Mouse (Mus musculus): ENCODE measurements around the gene Cog5. TPM values are rescaled to one million over a fixed set of nuclear protein-coding genes. Genes with fewer than 3 reads are reported as not detected.

Cog5 gene
- polyA plus RNA-seq, 1 experiment from 2014 or later = 27.4 TPM

DNA sequence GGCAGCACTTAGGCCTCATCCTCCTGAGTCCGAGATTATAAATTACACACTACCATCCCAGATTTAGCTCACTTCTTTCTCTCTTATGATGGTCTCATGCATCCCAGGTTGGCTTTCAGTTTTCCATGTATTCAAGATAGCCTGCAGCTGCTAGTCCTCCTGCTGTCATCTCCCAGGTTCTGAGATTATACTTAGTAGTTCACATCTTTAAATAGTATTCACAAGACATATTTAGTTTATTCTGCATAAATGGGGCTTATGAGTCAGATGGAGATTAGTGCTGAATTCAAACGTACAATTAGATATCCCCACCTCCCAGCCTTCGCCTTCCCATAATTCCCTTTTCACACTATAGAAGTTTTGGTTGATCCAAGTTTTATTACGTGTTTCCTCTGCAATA is 222.1 kb downstream of the Cog5 start:
- no peak overlapping the region for H3K4me3 ChIP-seq (ENCODE audit: inconsistent target)
- WGBS (ENCODE audit: missing documents) = 91% methylated on average over 4 of the region's 4 CpGs
- no peak overlapping the region for H3K27ac ChIP-seq
- H3K36me3 ChIP-seq (ENCODE audit: inconsistent target) = no peaks in the 10 kb centered on the region
- H3K79me2 ChIP-seq (ENCODE audit: inconsistent target) = no peaks in the 10 kb centered on the region

DNA sequence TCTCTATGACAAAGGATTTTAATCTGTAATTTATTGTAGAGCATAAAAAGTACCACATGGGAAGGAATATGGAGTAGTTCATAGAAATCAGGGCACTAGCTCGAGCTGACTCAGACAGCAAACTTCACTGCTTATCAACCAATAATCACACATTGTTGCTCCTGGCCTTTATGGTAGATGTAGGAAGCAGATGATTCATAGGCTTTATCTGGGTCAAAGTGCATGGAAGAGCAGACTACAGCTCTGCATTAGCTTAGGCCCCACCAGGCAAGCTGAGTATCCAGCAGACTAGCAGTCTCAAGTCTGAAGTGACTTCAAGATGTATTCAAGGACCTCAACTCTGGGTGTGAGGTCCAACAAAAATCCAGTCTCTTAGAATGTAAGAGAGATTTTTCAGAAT is 228.1 kb downstream of the Cog5 start:
- H3K36me3 ChIP-seq (ENCODE audit: inconsistent target) = 0 out of 2 replicates have a peak, but pooled peaks cover 9% of the 10 kb centered on the region
- no peaks in the 10 kb centered on the region for H3K79me2 ChIP-seq (ENCODE audit: inconsistent target)
- H3K4me3 ChIP-seq (ENCODE audit: inconsistent target) = no peak overlapping the region
- WGBS (ENCODE audit: missing documents) = 100% methylated on average over 1 of the region's 1 CpGs
- no peak overlapping the region for H3K27ac ChIP-seq

DNA sequence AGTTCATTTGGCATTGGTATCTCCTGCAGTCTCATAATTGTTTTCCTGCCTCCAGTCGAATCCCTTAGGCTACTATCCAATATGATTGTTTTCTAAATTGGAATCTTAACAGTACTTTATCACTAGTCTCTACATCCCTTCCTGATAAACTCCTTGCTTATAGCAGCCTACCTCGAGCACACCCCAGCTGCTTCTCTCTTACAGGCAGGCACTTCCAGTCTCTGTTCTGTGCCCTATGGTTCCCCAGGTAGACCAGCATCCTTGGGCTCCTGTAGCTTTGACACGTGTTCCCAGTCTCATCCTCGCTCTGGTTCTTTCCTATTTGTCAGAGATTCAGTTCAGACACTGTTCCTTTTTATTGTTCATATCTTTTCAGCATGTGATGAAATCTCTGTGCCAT is 229.7 kb downstream of the Cog5 start:
- H3K4me3 ChIP-seq (ENCODE audit: inconsistent target) = no peak overlapping the region
- H3K36me3 ChIP-seq (ENCODE audit: inconsistent target) = 0 out of 2 replicates have a peak, but pooled peaks cover 9% of the 10 kb centered on the region
- no peaks in the 10 kb centered on the region for H3K79me2 ChIP-seq (ENCODE audit: inconsistent target)
- 92% methylated on average over 4 of the region's 4 CpGs for WGBS (ENCODE audit: missing documents)
- no peak overlapping the region for H3K27ac ChIP-seq

DNA sequence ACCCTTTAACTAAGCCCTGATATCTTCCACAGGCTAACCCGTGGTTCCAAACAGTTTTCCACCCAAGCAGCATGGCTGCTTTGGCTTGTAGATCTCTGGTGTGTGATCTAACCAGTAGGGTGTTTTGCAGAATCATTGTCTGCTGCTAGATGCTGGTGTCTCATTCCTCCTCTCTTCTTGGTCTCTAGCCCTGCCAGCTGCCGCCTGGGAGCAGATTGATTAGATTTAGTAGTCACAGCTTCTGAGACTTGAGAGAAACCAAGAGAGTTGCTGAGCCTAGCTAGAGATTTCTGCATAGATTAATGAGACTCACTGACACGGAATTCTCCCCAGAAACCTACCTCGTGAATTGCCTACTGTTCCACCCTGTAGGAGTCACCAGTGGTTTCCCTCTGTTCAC is 230.4 kb downstream of the Cog5 start:
- 0 out of 2 replicates have a peak, but pooled peaks cover 9% of the 10 kb centered on the region for H3K36me3 ChIP-seq (ENCODE audit: inconsistent target)
- WGBS (ENCODE audit: missing documents) = 90% methylated on average over 4 of the region's 4 CpGs

DNA sequence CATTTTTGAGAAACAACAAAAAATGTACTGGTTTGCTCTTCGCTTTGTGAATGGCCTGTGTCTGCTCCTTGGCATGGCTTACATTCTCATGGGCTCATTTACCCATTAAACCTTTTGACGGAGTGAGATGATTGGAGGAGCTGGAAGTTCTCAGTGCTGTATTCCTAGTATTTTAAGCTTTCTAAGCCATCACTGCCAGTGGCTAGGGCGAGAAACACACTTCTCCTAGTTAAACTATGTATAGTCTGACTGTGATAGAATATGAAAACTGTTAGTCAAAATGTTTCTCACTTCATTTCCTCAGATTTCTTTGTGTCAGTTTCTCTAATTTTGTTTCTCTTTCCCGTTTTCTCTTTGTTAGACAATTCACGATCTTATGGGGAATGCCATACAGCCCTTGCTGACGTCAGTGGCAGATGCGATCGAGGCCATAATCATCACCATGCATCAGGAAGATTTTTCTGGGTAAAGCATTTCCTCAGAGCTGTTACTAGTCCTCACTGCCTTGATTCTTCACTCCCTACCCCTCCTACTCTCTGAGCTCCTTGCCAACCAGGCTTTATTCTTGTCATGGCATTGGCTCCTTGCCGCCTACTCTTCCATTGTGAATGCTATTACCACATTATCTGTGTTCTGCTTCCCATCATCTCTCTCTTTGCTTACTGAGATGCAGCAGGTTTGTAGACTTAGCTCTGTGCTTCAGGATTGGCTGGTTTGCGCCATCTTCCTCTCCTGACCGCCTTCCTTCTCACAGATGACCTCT is 231.4 kb downstream of the Cog5 start:
- 97% methylated on average over 11 of the region's 11 CpGs for WGBS (ENCODE audit: missing documents)
- Histone ChIP-seq H3K79me2 (ENCODE audit: inconsistent target) (no peaks in the 10 kb centered on the region), H3K36me3 (ENCODE audit: inconsistent target) (0 out of 2 replicates have a peak, but pooled peaks cover 9% of the 10 kb centered on the region), H3K4me3 (ENCODE audit: inconsistent target) (no peak overlapping the region), H3K27ac (no peak overlapping the region)

More for the DNA sequence above, 230.4 kb downstream of the Cog5 start:
- Histone ChIP-seq H3K4me3 (ENCODE audit: inconsistent target) (no peak overlapping the region), H3K27ac (no peak overlapping the region), H3K79me2 (ENCODE audit: inconsistent target) (no peaks in the 10 kb centered on the region)

DNA sequence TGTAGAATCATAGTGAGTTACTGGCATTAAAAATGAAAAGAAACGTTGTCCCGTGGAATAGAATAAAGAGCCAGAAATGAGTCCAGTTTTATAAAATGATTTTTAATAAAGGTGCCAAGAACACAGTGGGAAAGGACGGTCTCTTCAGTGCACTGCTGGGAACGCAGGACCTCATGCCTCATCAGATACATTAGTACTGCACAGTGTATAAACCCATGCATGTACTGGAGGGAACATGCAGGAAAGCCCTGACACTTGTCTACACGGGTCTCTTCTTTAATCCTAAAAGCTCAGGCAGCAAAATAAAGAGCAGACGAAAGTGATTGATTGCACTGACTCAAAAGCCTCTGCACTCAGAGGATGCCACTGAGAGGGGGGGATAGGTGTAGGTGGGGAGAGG is 236.0 kb downstream of the Cog5 start:
- no peaks in the 10 kb centered on the region for H3K79me2 ChIP-seq (ENCODE audit: inconsistent target)
- H3K4me3 ChIP-seq (ENCODE audit: inconsistent target) = no peak overlapping the region
- no peak overlapping the region for H3K27ac ChIP-seq
- WGBS (ENCODE audit: missing documents) = 95% methylated on average over 6 of the region's 6 CpGs
- H3K36me3 ChIP-seq (ENCODE audit: inconsistent target) = 0 out of 2 replicates have a peak, but pooled peaks cover 9% of the 10 kb centered on the region

DNA sequence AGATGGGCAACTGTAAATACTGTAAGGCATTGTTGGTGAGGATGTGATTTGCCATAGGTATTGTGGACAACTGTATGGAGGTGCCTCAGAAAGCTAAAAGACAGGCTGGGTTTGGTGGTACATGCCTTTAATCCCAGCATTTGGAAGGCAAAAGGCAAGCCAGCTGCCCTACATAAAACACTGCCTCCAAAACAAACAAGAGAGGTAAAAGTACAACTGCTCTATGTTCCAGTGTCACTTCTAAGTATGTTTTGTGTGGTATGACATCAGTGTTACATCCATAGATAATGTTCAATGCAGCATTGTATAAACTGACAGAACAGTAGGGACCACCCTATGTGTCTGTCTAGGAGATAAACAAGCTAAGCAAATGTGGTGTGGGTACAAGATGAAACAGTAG is 237.4 kb downstream of the Cog5 start:
- no peaks in the 10 kb centered on the region for H3K79me2 ChIP-seq (ENCODE audit: inconsistent target)
- H3K4me3 ChIP-seq (ENCODE audit: inconsistent target) = no peak overlapping the region
- no peaks in the 10 kb centered on the region for H3K36me3 ChIP-seq (ENCODE audit: inconsistent target)
- H3K27ac ChIP-seq = no peak overlapping the region

DNA sequence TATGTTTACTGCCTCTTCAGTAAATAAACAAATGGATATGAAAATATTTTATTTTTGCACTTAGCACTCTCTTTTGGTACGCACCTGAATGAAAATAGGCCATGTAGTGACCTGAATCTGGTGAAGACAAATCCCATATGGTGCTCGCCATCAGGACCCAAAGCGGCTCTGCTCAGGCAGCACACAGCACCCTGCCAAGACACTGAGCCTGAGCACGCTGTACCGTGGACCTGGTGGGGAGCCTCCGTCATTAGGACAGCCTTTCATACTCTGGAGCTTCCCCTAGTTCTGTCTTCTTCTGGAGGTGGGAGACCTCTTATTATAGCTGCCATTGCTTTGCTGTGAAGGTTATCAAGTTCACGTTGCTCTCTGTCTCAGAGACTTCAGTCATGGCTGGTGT is 238.1 kb downstream of the Cog5 start:
- H3K4me3 ChIP-seq (ENCODE audit: inconsistent target) = no peak overlapping the region
- no peaks in the 10 kb centered on the region for H3K36me3 ChIP-seq (ENCODE audit: inconsistent target)
- 93% methylated on average over 7 of the region's 7 CpGs for WGBS (ENCODE audit: missing documents)
- H3K27ac ChIP-seq = no peak overlapping the region
- no peaks in the 10 kb centered on the region for H3K79me2 ChIP-seq (ENCODE audit: inconsistent target)

DNA sequence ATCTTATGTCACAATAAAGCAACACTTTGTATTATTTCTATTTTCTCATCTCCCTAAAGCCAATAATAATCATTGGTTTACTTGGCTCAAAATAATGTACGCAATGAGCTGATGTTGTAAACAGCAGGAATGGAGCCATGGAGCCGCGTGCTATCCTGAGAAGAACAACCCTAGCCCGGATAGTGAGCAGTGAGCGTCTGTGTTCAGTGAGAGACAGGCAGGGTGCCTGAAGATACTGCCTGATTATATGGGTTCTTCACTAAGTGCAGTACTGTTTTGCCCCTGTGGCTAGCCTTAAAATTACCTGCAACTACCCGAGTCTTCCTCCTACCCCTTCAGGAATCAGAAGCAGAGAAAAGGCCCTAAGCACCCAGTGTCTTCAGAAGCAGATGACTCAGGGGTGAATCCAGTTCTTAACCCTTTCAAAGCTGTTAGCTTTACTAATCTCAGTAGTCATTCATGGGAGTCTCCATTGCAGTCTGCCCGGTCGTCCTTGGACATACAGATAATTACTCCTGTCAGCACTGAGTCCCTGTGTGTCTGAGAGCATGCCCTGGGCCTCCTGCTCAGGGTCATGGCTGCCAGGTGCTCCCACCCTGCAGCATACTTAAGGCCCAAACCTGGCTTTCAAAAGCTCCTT is 240.5 kb downstream of the Cog5 start:
- Histone ChIP-seq H3K36me3 (ENCODE audit: inconsistent target) (no peaks in the 10 kb centered on the region), H3K79me2 (ENCODE audit: inconsistent target) (no peaks in the 10 kb centered on the region), H3K27ac (no peak overlapping the region), H3K4me3 (ENCODE audit: inconsistent target) (no peak overlapping the region)
- WGBS (ENCODE audit: missing documents) = 92% methylated on average over 8 of the region's 8 CpGs

DNA sequence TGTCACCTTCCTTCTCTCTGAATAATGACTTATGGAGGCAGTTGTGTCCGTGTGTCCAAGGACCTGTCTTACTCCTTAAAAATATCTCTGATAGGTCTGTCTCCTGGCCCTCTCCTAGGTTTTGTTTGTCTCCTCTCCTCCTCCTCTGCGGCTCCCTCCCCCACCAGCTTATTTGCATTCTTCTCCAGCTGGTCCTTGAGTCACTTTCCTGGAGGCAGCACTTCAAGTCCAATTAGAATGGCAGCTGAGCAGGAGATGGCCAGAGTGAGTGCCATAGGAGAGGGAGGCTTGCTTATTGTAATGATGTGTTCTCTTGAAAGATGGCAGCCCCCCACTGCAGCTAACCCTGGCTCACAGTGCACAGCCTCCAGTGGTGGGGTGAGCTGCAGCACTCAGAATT is 241.2 kb downstream of the Cog5 start:
- WGBS (ENCODE audit: missing documents) = 100% methylated on average over 2 of the region's 2 CpGs

DNA sequence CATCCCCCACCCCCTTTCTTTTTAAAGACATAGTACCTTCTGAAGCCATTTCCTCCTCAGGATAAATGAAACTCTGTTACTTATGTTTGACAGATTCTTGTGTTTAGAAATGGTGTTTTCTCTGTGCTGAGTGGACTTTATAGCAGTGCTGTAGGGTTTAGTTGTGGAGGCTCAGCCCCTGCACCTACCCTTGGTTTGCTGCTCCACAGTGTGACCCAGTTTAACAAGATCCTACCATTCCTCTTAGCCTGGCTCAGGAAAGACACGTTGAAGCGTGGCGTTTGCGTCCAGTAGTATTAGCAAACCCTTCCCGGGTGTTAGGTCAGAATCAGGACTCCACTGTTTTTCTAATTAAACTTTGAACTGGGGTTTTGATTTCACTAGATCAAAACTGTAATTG is 241.6 kb downstream of the Cog5 start:
- H3K4me3 ChIP-seq (ENCODE audit: inconsistent target) = no peak overlapping the region
- WGBS (ENCODE audit: missing documents) = 94% methylated on average over 5 of the region's 5 CpGs
- H3K27ac ChIP-seq = no peak overlapping the region
- no peaks in the 10 kb centered on the region for H3K79me2 ChIP-seq (ENCODE audit: inconsistent target)
- no peaks in the 10 kb centered on the region for H3K36me3 ChIP-seq (ENCODE audit: inconsistent target)

More for the DNA sequence above, 241.2 kb downstream of the Cog5 start:
- H3K36me3 ChIP-seq (ENCODE audit: inconsistent target) = no peaks in the 10 kb centered on the region
- no peak overlapping the region for H3K4me3 ChIP-seq (ENCODE audit: inconsistent target)
- H3K79me2 ChIP-seq (ENCODE audit: inconsistent target) = no peaks in the 10 kb centered on the region
- no peak overlapping the region for H3K27ac ChIP-seq

DNA sequence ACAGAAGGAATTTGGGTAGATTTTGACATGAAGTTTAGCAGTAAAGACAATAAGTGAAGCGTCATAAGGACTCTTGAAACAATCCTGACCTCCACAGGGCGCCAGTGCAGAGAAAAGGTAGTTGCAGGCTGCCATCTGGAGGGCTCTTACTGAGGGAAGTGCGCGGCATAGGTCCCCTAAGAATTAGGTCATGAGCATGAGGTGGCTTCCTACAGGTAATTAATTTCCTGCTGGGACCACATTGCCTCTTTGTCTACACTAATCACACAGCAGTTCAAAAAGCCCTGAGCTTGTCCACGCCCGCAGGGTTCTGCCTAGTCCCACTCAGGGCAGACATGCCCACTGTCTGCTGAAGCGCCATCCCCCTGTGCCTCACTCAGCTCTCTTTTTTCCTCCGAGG is 242.3 kb downstream of the Cog5 start:
- H3K79me2 ChIP-seq (ENCODE audit: inconsistent target) = no peaks in the 10 kb centered on the region
- no peaks in the 10 kb centered on the region for H3K36me3 ChIP-seq (ENCODE audit: inconsistent target)
- no peak overlapping the region for H3K27ac ChIP-seq
- H3K4me3 ChIP-seq (ENCODE audit: inconsistent target) = no peak overlapping the region
- whole genome bisulfite sequencing (ENCODE audit: missing documents) = 98% methylated on average over 8 of the region's 8 CpGs

DNA sequence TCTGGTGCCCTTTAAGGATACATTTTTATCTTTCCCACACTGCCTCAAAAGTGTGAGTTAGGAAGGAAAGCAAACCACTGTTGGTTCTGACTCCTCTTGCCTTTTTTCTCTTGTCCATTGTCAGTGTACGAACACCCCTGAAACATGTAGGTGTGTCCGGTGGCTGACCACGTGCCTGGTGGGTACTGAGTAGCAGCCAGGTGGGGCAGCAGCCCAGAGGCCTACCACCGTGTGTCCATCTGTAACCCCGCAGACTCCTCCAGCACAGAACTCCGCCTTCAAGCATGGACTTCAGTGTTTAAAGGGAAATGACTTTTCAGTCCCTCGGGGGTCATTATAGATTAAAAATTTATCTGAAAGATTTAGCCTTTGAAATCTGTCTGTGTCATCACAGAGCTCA is 242.8 kb downstream of the Cog5 start:
- Histone ChIP-seq H3K36me3 (ENCODE audit: inconsistent target) (no peaks in the 10 kb centered on the region), H3K4me3 (ENCODE audit: inconsistent target) (no peak overlapping the region), H3K79me2 (ENCODE audit: inconsistent target) (no peaks in the 10 kb centered on the region), H3K27ac (no peak overlapping the region)
- 93% methylated on average over 7 of the region's 7 CpGs for WGBS (ENCODE audit: missing documents)

DNA sequence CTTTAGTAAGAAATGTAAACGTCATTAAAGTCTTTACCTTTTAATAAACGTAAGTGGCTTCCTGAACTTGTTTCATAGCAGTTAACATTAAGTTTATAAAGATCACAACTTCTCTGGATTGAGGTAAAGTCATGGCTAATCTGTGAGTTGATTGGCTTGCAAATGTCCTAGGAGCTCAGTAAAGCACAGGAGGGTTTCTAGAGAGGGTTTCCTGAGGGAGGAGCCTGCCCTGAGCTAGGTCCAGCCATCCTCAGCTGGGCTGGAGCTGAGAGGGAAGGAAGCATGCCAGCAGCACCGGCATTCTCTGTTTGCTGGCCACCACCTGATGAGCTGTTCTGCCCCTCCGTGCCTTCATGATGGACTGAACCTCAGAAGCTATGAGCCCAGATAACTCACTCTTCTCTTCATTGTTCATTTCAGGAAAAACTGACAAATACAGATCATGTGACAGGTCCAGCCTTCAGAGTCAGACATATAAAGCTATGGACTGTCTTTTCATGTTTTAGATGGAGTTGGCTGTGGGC is 245.8 kb downstream of the Cog5 start:
- 88% methylated on average over 4 of the region's 4 CpGs for WGBS (ENCODE audit: missing documents)
- Histone ChIP-seq H3K4me3 (ENCODE audit: inconsistent target) (no peak overlapping the region), H3K27ac (no peak overlapping the region), H3K36me3 (ENCODE audit: inconsistent target) (no peaks in the 10 kb centered on the region), H3K79me2 (ENCODE audit: inconsistent target) (no peaks in the 10 kb centered on the region)
